Mouse (Mus musculus) bone marrow macrophage, adult 2 months (primary cell): Measurements from ENCODE around the gene Tsfm. TPM values are rescaled to one million over a fixed set of nuclear protein-coding genes. Genes with fewer than 3 reads are reported as not detected.

Experiments used
- H3K27ac ChIP-seq: 2 replicates; pipeline ENCODE4 v1.5.1; 2012; ENCODE audit warnings: low read depth, low read length; ENCODE audit not compliant: insufficient read depth
- H3K4me1 ChIP-seq: 2 replicates; pipeline ENCODE4 v1.6.1; 2012; ENCODE audit warnings: low read length; ENCODE audit not compliant: control insufficient read depth, insufficient read depth
- H3K4me3 ChIP-seq: 2 replicates; pipeline ENCODE4 v1.5.1; 2012; ENCODE audit warnings: mild to moderate bottlenecking, low read length, moderate library complexity; ENCODE audit not compliant: insufficient read depth
- CTCF ChIP-seq: IDR thresholded peaks from 2 replicates; pipeline ENCODE4 v1.5.1; 2012; ENCODE audit warnings: low read depth, mild to moderate bottlenecking, low read length, moderate library complexity
- POLR2A ChIP-seq: IDR thresholded peaks from 2 replicates; pipeline ENCODE4 v1.6.1; 2012; ENCODE audit warnings: mild to moderate bottlenecking, low read depth, low read length, borderline replicate concordance
- polyA plus RNA-seq: library from polyadenylated mRNA; stranded (reverse); fragments of >200 nt; gene quantifications from 2 replicates; pipeline ENCODE4 v1.2.4, GENCODE M21; 2012; ENCODE audit not compliant: missing spikeins, insufficient read depth, insufficient read length

Tsfm gene
- polyA plus RNA-seq, 1 experiment = 12.9 TPM

DNA sequence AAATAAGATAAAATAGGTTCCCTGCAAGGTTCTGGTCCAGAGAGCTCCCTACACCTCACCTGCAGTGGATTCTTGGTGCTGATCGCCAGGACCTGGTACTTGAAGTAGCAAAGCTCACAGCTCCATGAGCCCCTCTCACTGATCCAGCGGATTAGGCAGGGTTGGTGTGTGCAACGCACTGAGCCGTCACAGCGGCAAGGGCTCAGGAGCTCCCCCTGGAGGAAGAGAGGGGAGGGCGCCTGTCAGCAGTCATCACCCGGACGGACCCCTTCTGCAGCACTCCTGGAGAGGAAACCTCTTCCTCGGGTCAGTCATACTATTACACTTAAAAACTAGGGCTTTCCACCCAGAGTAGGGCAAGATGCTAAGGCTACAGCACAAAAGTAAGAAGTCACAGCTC is 27.5 kb upstream of the Tsfm start:
- Histone ChIP-seq H3K27ac (no peak overlapping the region), H3K4me3 (peak overlapping the region; percentile 32; the same call in 1 of the 2 replicates), H3K4me1 (peaks cover 10% of the 10 kb centered on the region)
- TF ChIP-seq CTCF (peak; percentile 85), POLR2A (no peak)

GRCm38 (mm10) chr10:127056490-127056889 is 25.9 kb upstream of the Tsfm start:
- TF ChIP-seq POLR2A = no peak
- no peak for TF ChIP-seq CTCF
- Histone ChIP-seq H3K4me3 (no peak overlapping the region), H3K27ac (no peak overlapping the region), H3K4me1 (peaks cover 2% of the 10 kb centered on the region)

GRCm38 (mm10) chr10:127055406-127055805 is 24.8 kb upstream of the Tsfm start:
- H3K4me3 ChIP-seq = no peak overlapping the region
- no peak for TF ChIP-seq CTCF
- TF ChIP-seq POLR2A = no peak
- H3K27ac ChIP-seq = no peak overlapping the region
- H3K4me1 ChIP-seq = no peaks in the 10 kb centered on the region

DNA sequence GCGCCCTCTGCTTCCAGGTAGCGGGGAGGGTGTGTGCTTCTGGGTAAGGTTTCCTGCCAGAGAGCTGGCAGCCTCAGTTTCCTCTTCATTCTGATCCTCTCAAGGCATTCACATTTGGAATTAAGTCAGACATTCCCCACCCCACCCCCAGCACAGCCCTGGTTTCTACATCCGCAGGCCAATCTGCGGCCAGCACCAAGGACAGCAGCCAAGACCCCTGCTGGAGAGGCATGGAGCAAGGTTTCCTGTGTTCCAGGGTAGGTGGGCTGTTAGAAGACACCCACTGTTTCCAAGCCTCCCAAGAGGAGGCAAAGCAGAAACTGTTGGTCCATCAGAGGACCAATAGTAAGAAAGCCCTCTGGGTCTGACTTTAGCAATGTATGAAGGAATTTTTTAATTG is 24.0 kb upstream of the Tsfm start:
- no peak for TF ChIP-seq CTCF
- no peak for TF ChIP-seq POLR2A
- Histone ChIP-seq H3K27ac (no peak overlapping the region), H3K4me3 (no peak overlapping the region), H3K4me1 (peaks cover 4% of the 10 kb centered on the region)

GRCm38 (mm10) chr10:127050119-127050474 is 19.5 kb upstream of the Tsfm start:
- no peak for TF ChIP-seq CTCF
- TF ChIP-seq POLR2A = no peak
- peaks cover 7% of the 10 kb centered on the region for H3K4me1 ChIP-seq
- no peak overlapping the region for H3K27ac ChIP-seq
- no peak overlapping the region for H3K4me3 ChIP-seq

- peaks cover 7% of the 10 kb centered on the region for H3K4me1 ChIP-seq
- TF ChIP-seq CTCF (0 out of 2 replicates have a peak, but pooled peaks have one; percentile 20), POLR2A (no peak)
- no peak overlapping the region for H3K27ac ChIP-seq
- H3K4me3 ChIP-seq = peak overlapping the region; percentile 23
Measured at GRCm38 (mm10) chr10:127049395-127050118, 18.9 kb upstream of the Tsfm start.

DNA sequence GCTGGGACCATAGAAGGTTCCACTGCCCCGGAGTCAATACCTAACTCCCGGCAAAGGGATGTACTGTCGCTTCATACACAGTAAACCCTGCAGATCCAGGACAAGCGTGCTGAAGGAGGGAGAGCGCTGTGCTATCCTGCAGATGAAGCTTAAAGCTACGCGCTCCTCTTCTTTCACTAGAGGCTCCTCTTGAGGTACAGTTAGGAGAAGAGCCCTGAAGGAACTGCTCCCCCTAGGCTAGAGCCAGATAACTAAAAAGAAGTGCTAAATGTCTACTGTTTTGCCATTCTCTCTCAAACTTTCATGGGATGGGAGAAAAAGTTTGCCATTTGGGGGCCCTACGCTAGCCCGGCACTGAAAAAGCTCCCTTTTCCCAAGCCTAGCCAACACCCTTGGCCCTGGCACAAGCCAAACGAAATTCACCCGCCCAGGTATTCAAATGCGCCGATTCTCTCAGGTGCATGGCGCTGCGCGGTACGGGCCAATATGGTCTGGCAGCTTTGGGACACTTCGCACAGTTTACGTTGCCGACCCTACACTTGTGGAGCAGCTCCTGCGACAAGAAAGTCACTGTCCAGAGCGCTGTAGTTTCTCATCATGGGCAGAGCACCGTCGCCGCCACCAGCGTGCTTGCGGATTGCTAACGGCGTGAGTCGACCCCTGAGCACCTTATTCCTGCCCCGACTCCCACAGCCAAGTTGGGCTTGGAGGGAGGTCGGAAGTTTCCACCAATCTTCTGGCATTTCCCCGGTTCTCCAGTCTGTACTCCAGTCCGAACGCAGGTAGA is 18.2 kb upstream of the Tsfm start:
- TF ChIP-seq POLR2A = no peak
- no peak for TF ChIP-seq CTCF

DNA sequence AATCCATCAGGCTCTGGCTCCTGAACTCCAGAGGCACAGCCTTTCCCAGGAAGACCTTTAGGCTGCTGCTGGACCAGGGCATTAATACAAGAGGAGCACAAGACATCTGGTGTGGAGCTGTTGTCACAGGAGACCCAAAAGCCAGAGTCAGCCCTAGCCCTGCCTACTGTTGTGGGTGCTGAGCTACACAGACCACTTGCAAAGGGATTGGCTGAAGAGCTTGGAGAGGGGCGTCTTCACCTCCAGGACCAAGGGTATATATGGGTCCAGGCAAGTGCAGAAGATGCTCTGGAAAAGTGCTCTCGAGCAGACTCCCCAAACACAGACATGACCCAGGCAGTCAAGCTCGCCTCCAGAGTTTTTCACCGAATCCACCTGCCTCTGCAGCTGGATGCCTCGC is 17.3 kb upstream of the Tsfm start, which contains the start of gene Cyp27b1:
Gene Cyp27b1 (plus strand): TSS at position 297 of the 400 bp plus-strand sequence.
- H3K4me3 ChIP-seq = peak within 1 kb of the TSS; percentile 23

More for the DNA sequence above, 18.2 kb upstream of the Tsfm start:
- peaks cover 7% of the 10 kb centered on the region for H3K4me1 ChIP-seq
- H3K4me3 ChIP-seq = peak overlapping the region; percentile 23
- no peak overlapping the region for H3K27ac ChIP-seq

GRCm38 (mm10) chr10:127043187-127043586 is 12.5 kb upstream of the Tsfm start:
- no peak overlapping the region for H3K4me3 ChIP-seq
- TF ChIP-seq POLR2A (no peak), CTCF (no peak)

More for the DNA sequence above, 17.3 kb upstream of the Tsfm start, which contains the start of gene Cyp27b1:
- H3K4me1 ChIP-seq = peaks cover 10% of the 10 kb centered on the region
- TF ChIP-seq POLR2A = no peak
- no peak for TF ChIP-seq CTCF
- no peak within 1 kb of the TSS for H3K27ac ChIP-seq

More at GRCm38 (mm10) chr10:127043187-127043586, 12.5 kb upstream of the Tsfm start:
- H3K4me1 ChIP-seq = peaks cover 9% of the 10 kb centered on the region
- H3K27ac ChIP-seq = no peak overlapping the region
